Mouse (Mus musculus) macrophage (primary cell): ENCODE results near the gene Hap1. TPM values are rescaled to one million over a fixed set of nuclear protein-coding genes. Genes with fewer than 3 reads are reported as not detected.
"Not testable (repeated sequence)": the region's sequence is repeated elsewhere in the genome, so short reads cannot be mapped to it uniquely, and the experiment has no call there.

Experiments
- H3K27ac ChIP-seq: fragments of 350-480 bp; formaldehyde crosslinking; 2 replicates; pipeline ENCODE4 v1.9.0; 2021
- H3K36me3 ChIP-seq: fragments of 350-480 bp; formaldehyde crosslinking; 2 replicates; pipeline ENCODE4 v1.9.0; 2021; ENCODE audit errors: inconsistent target
- H3K4me3 ChIP-seq: fragments of 350-480 bp; formaldehyde crosslinking; 2 replicates; pipeline ENCODE4 v1.9.0; 2021; ENCODE audit errors: inconsistent target
- H3K79me2 ChIP-seq: fragments of 350-480 bp; formaldehyde crosslinking; 2 replicates; pipeline ENCODE4 v1.9.0; 2021; ENCODE audit errors: inconsistent target
- WGBS: methylation state at CpG from one replicate; pipeline ENCODE4 v1.1.7; 2026; ENCODE audit warnings: inconsistent platforms; ENCODE audit not compliant: missing documents; 5-methylcytosine and 5-hydroxymethylcytosine counted together
- polyA plus RNA-seq: library from polyadenylated mRNA; stranded (reverse); fragments of 250-400 nt; gene quantifications from 3 replicates; pipeline ENCODE4 v1.2.4, GENCODE M21; 2018; ENCODE audit warnings: inconsistent platforms

Gene Hap1
- polyA plus RNA-seq, 1 experiment from 2014 or later = not detected

DNA sequence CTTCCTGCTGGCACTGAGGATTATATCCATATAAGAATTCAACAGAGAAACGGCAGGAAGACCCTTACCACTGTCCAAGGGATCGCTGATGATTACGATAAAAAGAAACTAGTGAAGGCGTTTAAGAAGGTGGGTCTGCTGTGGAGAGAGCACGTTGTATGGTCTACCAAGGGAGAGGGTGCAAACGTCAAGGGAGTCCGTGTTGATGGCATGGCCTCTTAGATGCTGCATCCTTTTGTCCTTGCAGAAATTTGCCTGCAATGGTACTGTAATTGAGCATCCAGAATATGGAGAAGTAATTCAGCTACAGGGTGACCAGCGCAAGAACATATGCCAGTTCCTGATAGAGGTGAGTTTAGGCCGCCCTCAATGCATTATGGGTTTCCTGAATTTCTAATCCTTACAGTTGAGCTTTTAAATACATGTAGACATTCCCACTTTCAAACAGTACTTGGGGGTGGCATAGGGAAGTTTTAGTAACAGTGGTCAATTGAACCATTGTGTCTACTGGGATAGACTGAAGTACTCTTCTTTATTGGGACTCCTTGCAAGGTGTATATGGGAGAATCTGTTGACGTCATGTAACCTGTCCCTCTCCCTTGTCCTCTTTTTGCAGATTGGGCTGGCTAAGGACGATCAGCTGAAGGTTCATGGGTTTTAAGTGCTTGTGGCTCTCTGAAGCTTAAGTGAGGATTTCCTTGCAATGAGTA lies 35.1 kb downstream of the Hap1 start:
- peak overlapping the region; percentile 63 for H3K4me3 ChIP-seq
- H3K36me3 ChIP-seq = not testable (repeated sequence)
- 18% methylated on average over 10 of the region's 11 CpGs for WGBS
- H3K79me2 ChIP-seq = peaks cover 18% of the 10 kb centered on the region
- H3K27ac ChIP-seq = peak overlapping the region; percentile 64

- Histone ChIP-seq H3K4me3 (peak overlapping the region; percentile 63), H3K36me3 (no peaks in the 10 kb centered on the region; the same call in 1 of the 2 replicates), H3K79me2 (peaks cover 18% of the 10 kb centered on the region), H3K27ac (peak overlapping the region; percentile 64)
- 2% methylated on average over 40 of the region's 40 CpGs for WGBS
Measured at GRCm38 (mm10) chr11:100320172-100320630, 35.7 kb downstream of the Hap1 start.

DNA sequence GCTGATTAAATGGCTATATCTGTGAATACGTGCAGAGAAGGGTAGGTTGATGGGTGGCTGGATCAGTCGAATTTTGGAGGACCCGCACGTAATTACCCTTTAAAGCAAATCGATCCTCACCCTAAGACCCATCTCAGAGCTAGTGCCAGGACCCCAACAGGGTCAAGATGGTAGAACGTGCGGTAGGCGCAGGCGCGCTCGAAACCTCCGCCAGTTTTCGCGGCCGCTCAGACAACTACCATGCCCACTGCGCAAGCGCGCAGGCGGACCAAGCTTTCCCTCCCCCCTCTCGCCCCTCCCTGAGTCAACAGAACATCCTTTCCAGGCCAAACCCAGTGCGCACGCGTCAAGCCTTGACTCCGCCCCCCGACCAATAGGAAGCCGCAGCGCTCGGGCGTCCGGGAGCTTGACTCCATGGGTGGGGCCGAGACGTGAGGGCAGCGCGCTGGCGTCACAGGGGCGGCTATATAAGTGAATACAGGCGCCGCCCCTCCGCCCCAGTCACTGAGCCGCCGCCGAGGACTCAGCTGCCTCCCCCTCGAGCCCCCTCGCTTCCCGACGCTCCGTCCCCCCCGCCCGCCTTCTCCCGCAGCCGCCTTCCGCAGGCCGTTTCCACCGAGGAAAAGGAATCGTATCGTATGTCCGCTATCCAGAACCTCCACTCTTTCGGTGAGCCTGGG lies 36.3 kb downstream of the Hap1 start, which contains the start of gene Eif1:
Gene Eif1 (plus strand): TSS at position 394 of the 680 bp plus-strand sequence.
- WGBS = 2% methylated on average over 46 of the region's 58 CpGs
- Histone ChIP-seq H3K79me2 (peaks cover 18% of the 10 kb centered on the region), H3K4me3 (peak within 1 kb of the TSS; percentile 63), H3K27ac (peak within 1 kb of the TSS; percentile 64), H3K36me3 (no peaks in the 10 kb centered on the region; the same call in 1 of the 2 replicates)

GRCm38 (mm10) chr11:100318529-100319451 lies 37.1 kb downstream of the Hap1 start:
- peak overlapping the region; percentile 38 for H3K4me3 ChIP-seq
- H3K27ac ChIP-seq = peak overlapping the region; percentile 53
- WGBS = 92% methylated on average over 8 of the region's 10 CpGs

DNA sequence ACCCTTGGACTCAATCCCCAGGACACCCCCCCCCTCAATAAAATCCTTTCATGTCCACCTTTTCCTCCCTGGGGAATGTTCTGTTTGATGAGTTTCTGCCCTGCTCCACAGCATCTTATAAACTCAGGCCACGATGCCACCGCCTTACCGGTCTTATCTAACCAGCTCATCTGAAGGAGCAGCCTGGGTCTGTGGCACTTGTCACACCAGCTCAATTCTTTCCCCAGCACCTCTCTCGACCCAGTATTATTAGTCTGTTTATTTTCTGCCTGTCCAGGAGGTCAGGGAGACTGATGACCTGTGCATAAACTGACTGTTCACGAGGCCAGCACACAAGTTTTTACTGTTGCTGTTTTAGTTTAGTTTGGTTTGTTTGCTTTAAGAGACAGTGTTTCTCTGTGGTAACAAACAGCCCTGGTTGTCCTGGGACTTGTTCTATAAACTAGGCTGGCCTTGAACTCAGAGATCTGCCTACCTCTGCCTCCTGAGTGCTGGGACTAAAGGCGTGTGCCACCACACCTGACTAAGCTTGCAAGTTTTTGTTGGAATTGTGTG lies 38.0 kb downstream of the Hap1 start:
- WGBS = 87% methylated on average over 6 of the region's 6 CpGs
- no peaks in the 10 kb centered on the region; the same call in 1 of the 2 replicates for H3K36me3 ChIP-seq
- peaks cover 18% of the 10 kb centered on the region for H3K79me2 ChIP-seq
- no peak overlapping the region for H3K27ac ChIP-seq
- no peak overlapping the region for H3K4me3 ChIP-seq

More at GRCm38 (mm10) chr11:100318529-100319451, 37.1 kb downstream of the Hap1 start:
- peaks cover 18% of the 10 kb centered on the region for H3K79me2 ChIP-seq
- H3K36me3 ChIP-seq = no peaks in the 10 kb centered on the region; the same call in 1 of the 2 replicates

DNA sequence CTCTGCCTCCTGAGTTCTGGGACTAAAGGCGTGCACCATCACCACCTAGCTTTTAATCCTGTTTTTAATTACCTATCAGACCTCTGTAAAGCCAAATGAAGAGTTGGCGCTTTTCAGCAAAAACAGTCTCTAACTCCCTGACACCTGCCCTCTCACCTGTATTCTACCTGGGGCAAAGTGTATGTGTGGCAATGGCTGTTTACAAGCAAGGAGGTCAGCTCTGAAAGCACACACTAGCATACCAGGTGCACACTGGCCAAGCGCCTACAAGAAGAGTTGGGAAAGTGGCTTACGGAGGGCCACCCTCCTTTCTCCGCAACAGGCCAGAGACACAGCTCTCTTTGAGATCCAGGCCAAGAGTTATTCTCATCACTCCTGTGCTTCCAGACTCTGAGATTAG lies 40.5 kb downstream of the Hap1 start:
- peaks cover 2% of the 10 kb centered on the region for H3K79me2 ChIP-seq
- no peaks in the 10 kb centered on the region for H3K36me3 ChIP-seq
- H3K27ac ChIP-seq = no peak overlapping the region
- WGBS = 100% methylated on average over 5 of the region's 5 CpGs
- no peak overlapping the region for H3K4me3 ChIP-seq

DNA sequence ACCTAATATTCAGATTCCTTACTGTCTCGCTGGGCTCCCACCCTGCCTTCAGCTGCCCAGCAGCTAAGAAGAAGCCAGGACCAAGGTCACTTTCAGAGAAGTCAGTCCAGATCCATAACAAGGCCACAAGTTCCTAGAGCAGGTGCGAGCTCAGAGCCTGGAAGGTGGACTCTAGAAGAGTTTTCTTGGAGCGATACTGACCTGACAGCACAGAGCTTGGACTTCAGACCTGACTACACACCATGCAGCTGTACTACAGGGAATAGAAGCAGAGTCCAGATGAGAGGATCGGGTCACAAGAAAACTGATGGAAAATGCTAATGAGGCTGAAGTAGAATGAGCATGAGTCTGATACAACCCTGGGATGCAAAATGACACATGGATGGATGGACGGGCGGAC lies 42.5 kb downstream of the Hap1 start:
- no peak overlapping the region for H3K27ac ChIP-seq
- 97% methylated on average over 6 of the region's 6 CpGs for WGBS
- no peaks in the 10 kb centered on the region for H3K36me3 ChIP-seq
- no peaks in the 10 kb centered on the region for H3K79me2 ChIP-seq
- no peak overlapping the region for H3K4me3 ChIP-seq

DNA sequence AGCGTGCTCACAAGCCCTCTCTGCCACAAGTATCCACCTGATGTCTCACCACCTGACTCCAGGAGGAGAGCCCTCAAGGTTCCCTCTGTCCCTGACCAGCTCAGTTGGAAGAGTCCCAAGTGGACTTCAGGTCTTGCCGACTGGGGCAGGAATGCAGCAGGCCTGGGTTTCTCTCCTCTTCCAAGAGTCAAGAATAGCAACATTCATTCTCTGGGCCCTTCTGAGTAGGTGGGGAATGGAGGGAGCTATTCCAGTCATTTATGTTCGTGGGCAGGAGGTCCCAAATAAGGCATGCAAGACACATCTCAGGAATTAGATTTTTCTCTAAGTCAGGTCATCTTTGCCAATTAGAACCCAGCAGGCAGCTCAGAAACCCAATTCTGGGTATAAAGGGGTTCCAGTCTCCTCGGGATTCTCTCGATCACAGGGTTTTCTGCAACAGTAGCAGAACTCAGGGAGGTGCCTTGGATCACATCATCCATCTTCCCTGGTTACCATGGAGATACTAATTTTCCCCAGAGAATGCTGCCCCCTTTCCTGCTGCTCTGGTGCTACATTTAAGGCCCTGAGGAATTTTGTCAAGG lies 43.7 kb downstream of the Hap1 start:
- Histone ChIP-seq H3K36me3 (no peaks in the 10 kb centered on the region), H3K27ac (no peak overlapping the region), H3K79me2 (no peaks in the 10 kb centered on the region), H3K4me3 (no peak overlapping the region)
- 66% methylated on average over 5 of the region's 5 CpGs for WGBS

GRCm38 (mm10) chr11:100311656-100312055 lies 44.3 kb downstream of the Hap1 start:
- no peaks in the 10 kb centered on the region for H3K36me3 ChIP-seq
- 45% methylated on average over 1 of the region's 1 CpGs for WGBS
- no peak overlapping the region for H3K27ac ChIP-seq
- no peak overlapping the region for H3K4me3 ChIP-seq
- H3K79me2 ChIP-seq = no peaks in the 10 kb centered on the region

DNA sequence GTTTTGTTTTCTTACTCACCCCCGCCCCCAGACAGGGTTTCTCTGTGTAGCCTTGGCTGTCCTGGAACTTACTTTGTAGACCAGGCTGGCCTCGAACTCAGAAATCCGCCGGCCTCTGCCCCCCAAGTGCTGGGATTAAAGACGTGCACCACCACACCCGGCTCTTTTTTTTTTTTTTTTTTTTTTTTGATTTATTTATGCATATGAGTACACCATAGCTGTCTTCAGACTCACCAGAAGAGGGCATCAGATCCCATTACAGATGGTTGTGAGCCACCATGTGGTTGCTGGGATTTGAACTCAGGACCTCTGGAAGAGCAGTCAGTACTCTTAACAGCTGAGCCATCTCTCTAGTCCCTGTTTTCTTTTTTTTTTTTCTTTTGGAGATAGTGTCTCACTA lies 47.3 kb downstream of the Hap1 start:
- H3K36me3 ChIP-seq, H3K27ac ChIP-seq, H3K79me2 ChIP-seq, H3K4me3 ChIP-seq: not testable (repeated sequence)
- 96% methylated on average over 5 of the region's 6 CpGs for WGBS

DNA sequence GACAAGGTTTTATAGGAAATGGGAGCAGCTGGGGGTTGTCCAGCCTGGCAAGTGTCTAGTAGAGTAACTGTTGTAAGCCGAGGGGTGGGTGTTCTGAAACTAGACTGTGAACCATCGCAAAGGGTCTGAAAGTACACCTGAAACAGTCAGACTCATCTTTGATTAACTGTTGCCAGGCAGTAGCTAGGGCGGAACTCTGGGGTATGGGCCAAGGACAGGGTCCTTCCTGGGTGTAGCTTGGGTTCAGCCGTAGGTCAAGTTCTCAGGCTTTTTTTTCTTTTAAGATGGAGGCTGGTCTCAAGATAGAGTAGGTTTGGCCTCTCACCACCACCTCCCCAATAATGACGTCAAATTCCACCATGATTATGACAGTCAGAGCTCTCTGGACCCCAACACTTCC lies 48.0 kb downstream of the Hap1 start:
- H3K36me3 ChIP-seq = no peaks in the 10 kb centered on the region
- H3K79me2 ChIP-seq = no peaks in the 10 kb centered on the region
- H3K4me3 ChIP-seq = no peak overlapping the region
- 92% methylated on average over 5 of the region's 5 CpGs for WGBS
- H3K27ac ChIP-seq = no peak overlapping the region

GRCm38 (mm10) chr11:100301292-100301691 lies 54.6 kb downstream of the Hap1 start:
- Histone ChIP-seq H3K4me3 (no peak overlapping the region), H3K27ac (no peak overlapping the region), H3K36me3 (no peaks in the 10 kb centered on the region), H3K79me2 (no peaks in the 10 kb centered on the region)
- WGBS = 36% methylated on average over 5 of the region's 5 CpGs

DNA sequence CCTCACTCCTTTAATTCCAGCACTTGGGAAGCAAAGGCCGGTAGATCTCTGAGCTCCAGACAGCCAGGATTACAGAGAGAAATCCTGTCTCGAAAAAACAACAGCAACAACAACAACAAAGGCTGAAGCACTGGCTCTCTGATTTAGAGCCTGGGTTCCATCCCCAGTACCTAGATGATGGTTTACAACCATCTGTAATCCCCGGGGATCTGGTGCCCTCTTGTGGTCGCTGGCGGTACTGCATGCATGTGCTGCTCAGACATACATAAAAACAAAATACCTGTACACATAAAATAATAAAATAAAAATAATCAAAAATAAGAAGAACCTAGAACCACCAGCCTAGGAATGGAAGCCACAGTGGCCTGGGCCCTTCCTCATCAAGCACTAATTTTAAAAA lies 55.6 kb downstream of the Hap1 start:
- Histone ChIP-seq H3K4me3 (no peak overlapping the region), H3K36me3 (no peaks in the 10 kb centered on the region), H3K27ac (no peak overlapping the region), H3K79me2 (no peaks in the 10 kb centered on the region)
- WGBS = 8% methylated on average over 5 of the region's 5 CpGs
